Mouse (Mus musculus): ENCODE measurements around the gene Slc35e4.

GRCm38 (mm10) chr11:3883711-3884110 is 30.8 kb downstream of the Slc35e4 start:
- TF ChIP-seq EP300 (optimal IDR thresholded peaks at IDR 0.05) (no peak), CTCF (IDR thresholded peaks at IDR 0.05; ENCODE audit: low read depth) (no peak)
